Mouse (Mus musculus): ENCODE results near the gene Rnf114.

Gene Rnf114

DNA sequence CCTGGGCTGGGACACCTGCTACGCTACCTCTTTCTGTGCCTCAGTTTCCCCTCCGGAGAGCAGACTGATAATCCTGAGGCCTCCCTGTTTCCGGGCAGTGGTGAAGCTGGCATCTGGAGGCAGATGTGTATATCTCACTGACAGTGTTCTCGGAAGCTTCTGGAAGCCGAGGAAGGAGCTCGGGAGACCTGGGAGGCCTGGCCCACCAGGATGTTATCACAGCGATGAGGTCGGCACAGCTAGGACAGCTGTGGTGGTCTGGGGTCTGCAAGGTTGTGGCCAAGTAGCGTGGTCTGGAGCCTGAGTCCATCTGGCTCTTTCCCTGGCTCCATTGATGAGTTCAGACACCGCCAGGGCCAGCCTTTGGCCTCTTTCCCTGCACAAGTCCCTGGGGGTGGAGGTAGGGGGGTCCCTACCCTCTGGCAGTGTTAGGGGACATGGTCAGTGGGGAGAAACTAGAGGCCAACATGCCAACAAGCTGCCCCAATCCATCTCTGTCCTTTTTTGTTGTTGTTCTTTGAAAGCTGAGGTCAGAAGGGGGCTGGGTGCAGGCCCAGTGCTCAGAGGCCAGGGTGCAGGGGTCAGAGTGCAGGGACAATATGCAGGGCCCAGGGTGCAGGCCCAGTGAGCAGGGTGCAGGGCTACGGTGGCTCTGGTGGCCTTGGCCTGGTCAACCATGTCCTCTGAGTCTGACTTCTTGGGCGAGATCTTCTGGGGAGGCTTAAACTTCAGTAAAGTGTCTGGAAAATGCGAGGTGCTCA is 72.3 kb downstream of the Rnf114 start:
- in situ Hi-C loops (cut with MboI, MseI) = no loop called here

DNA sequence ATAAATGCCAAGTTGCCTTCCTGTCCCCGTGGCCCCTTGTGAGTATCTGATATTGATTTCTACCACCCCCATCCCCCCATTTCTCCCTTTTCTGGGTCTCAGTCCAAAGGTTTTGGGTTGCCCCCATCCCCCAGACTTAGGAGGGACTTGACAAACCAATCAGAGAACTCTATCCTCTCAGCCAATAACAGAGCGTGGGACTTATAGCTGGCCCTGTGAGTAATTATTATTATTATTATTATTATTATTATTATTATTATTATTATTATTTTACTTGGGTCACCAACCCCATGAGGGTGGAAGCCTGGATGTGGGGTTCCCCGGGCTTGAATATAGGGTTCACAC is 72.8 kb downstream of the Rnf114 start:
- in situ Hi-C loops (cut with MboI, MseI) = no loop called here

DNA sequence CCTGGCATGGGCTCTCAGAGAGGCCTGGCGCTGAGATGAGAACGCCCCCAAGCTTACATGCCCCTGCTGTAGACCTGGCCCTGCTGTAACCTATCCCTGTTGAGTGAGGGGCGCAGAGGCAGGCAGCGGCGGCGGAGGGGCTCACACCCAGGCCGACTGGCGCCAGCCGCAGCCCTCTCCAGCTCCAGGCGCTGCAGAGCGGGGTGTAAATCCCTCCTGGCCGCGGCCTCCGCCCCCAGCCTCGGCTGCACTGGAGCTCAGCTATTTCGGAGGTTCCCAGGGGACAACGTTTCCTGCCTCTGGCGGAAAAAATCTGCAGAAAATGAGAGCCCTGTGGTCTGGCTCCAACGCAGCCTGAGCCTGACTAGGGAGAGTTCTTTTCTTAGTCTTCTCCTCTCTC is 73.2 kb downstream of the Rnf114 start:
- in situ Hi-C loops (cut with MboI, MseI) = no loop called here

Measured in T-helper 2 cell (primary cell).